Mouse (Mus musculus) C2C12 (cell line): ENCODE measurements at regions not wholly inside any gene's neighbourhood (a gene's known extent, or its start where the extent isn't known, plus 50 kb on each side); places are given as distances from the start of the nearest gene placed in this dataset.

ENCODE experiments used
- CTCF ChIP-seq: IDR thresholded peaks from one replicate; pipeline ENCODE4 v1.5.1; 2011; ENCODE audit not compliant: control insufficient read depth, insufficient read depth, insufficient read length
- MAX ChIP-seq: IDR thresholded peaks from one replicate; pipeline ENCODE4 v1.6.1; 2011; ENCODE audit warnings: mild to moderate bottlenecking, control low read depth
- MYOD1 ChIP-seq: IDR thresholded peaks from one replicate; pipeline ENCODE4 v1.6.1; 2011; ENCODE audit warnings: low read depth; ENCODE audit not compliant: control insufficient read depth, insufficient read length
- MYOG ChIP-seq: IDR thresholded peaks from one replicate; pipeline ENCODE4 v1.6.1; 2011; ENCODE audit not compliant: control insufficient read depth, insufficient read length; ENCODE audit errors: extremely low read depth
- USF1 ChIP-seq: IDR thresholded peaks from one replicate; pipeline ENCODE4 v1.6.1; 2011; ENCODE audit warnings: low read depth, mild to moderate bottlenecking, control low read depth, moderate library complexity

DNA sequence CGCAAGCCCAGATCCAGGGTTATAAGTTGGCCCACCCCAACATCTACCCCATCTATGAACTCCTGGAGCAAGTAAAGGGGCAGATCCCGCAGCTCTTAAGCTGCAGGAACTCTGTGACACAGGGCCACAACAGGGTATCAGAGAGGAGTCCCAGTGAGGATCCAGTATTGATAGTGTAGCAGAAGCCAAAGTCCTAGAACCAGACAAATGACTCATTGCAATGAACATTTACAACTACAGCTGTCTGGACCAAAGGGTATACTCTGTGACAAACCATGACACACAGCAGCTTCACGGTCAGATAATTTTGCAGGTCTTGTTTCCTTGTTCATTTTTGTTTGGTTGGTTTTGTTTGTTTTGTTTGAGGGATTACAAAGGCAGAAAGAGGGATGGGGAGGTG is 149.1 kb upstream of the Usp25 start:
- TF ChIP-seq CTCF (no peak), MAX (no peak), USF1 (no peak), MYOG (no peak), MYOD1 (no peak)
